Mouse (Mus musculus): ENCODE results near the gene Kctd3. TPM values are rescaled to one million over a fixed set of nuclear protein-coding genes. Genes with fewer than 3 reads are reported as not detected.
A peak's percentile ranks its signal among the peaks of the same experiment; 100 is the strongest.

Gene Kctd3
- polyA plus RNA-seq (2014; fragmentation: Nextera tagmentation; extraction: Ambion mirVana), result 28.5 and 34.1 TPM in 2 replicates

- peak within 1 kb of the TSS; percentile 98 for H3K4me3 ChIP-seq (ENCODE audit: low read depth, low read length)
- no peaks in the 10 kb centered on the region for H3K9me3 ChIP-seq (ENCODE audit: control insufficient read depth, low read length)
- peak; percentile 91 for ATAC-seq (ENCODE audit: low read depth)
- peak; percentile 97 for DNase-seq (ENCODE audit: low spot score)
- H3K27ac ChIP-seq (replicated peaks; ENCODE audit: low read depth, low read length), result peak within 1 kb of the TSS; percentile 55; the same call in 1 of the 2 replicates
- H3K36me3 ChIP-seq (ENCODE audit: control insufficient read depth, insufficient read depth, low read length), result peaks cover 15% of the 10 kb centered on the region; the same call in 1 of the 2 replicates
- peak within 1 kb of the TSS; percentile 96 for H3K4me2 ChIP-seq (ENCODE audit: low read depth, low read length)
- H3K4me1 ChIP-seq (ENCODE audit: control insufficient read depth, insufficient read depth, low read length), result peaks cover 12% of the 10 kb centered on the region
- WGBS, result 0% methylated on average over 53 of the region's 74 CpGs
- H3K27me3 ChIP-seq (replicated peaks; ENCODE audit: control insufficient read depth, insufficient read depth, low read length), result no peaks in the 10 kb centered on the region
- peak within 1 kb of the TSS; percentile 96 for H3K9ac ChIP-seq (ENCODE audit: low read depth, low read length)
Observed at GRCm38 (mm10) chr1:189007239-189007979, at the start of gene Kctd3. Gene Kctd3, minus strand, starts transcription at chr1:189007841.

- no peak overlapping the region for H3K27ac ChIP-seq (replicated peaks; ENCODE audit: low read depth, low read length)
- no peak overlapping the region for H3K9ac ChIP-seq (ENCODE audit: low read depth, low read length)
- 59% methylated on average over 4 of the region's 4 CpGs for WGBS
- H3K36me3 ChIP-seq (ENCODE audit: control insufficient read depth, insufficient read depth, low read length), result no peaks in the 10 kb centered on the region
- H3K9me3 ChIP-seq (ENCODE audit: control insufficient read depth, low read length), result no peaks in the 10 kb centered on the region
- no peak overlapping the region for H3K4me2 ChIP-seq (ENCODE audit: low read depth, low read length)
- ATAC-seq (ENCODE audit: low read depth) (no peak), DNase-seq (ENCODE audit: low spot score) (no peak)
- H3K27me3 ChIP-seq (replicated peaks; ENCODE audit: control insufficient read depth, insufficient read depth, low read length), result no peaks in the 10 kb centered on the region
- no peak overlapping the region for H3K4me3 ChIP-seq (ENCODE audit: low read depth, low read length)
- H3K4me1 ChIP-seq (ENCODE audit: control insufficient read depth, insufficient read depth, low read length), result no peaks in the 10 kb centered on the region
Observed at GRCm38 (mm10) chr1:189057425-189057824, 49.8 kb upstream of the Kctd3 start.

- Histone ChIP-seq H3K4me1 (ENCODE audit: control insufficient read depth, insufficient read depth, low read length) (no peaks in the 10 kb centered on the region), H3K27me3 (replicated peaks; ENCODE audit: control insufficient read depth, insufficient read depth, low read length) (no peaks in the 10 kb centered on the region), H3K9me3 (ENCODE audit: control insufficient read depth, low read length) (no peaks in the 10 kb centered on the region), H3K9ac (ENCODE audit: low read depth, low read length) (no peak overlapping the region), H3K4me3 (ENCODE audit: low read depth, low read length) (no peak overlapping the region), H3K36me3 (ENCODE audit: control insufficient read depth, insufficient read depth, low read length) (no peaks in the 10 kb centered on the region), H3K27ac (replicated peaks; ENCODE audit: low read depth, low read length) (no peak overlapping the region), H3K4me2 (ENCODE audit: low read depth, low read length) (no peak overlapping the region)
- ATAC-seq (ENCODE audit: low read depth) (no peak), DNase-seq (ENCODE audit: low spot score) (peak; percentile 57)
- WGBS, result 43% methylated on average over 2 of the region's 2 CpGs
Observed at GRCm38 (mm10) chr1:189055933-189056332, 48.3 kb upstream of the Kctd3 start.

GRCm38 (mm10) chr1:189054941-189055551, 47.4 kb upstream of the Kctd3 start:
- Histone ChIP-seq H3K36me3 (ENCODE audit: control insufficient read depth, insufficient read depth, low read length) (no peaks in the 10 kb centered on the region), H3K9me3 (ENCODE audit: control insufficient read depth, low read length) (no peaks in the 10 kb centered on the region), H3K4me2 (ENCODE audit: low read depth, low read length) (no peak overlapping the region), H3K27ac (replicated peaks; ENCODE audit: low read depth, low read length) (no peak overlapping the region), H3K4me1 (ENCODE audit: control insufficient read depth, insufficient read depth, low read length) (no peaks in the 10 kb centered on the region), H3K4me3 (ENCODE audit: low read depth, low read length) (no peak overlapping the region), H3K9ac (ENCODE audit: low read depth, low read length) (no peak overlapping the region), H3K27me3 (replicated peaks; ENCODE audit: control insufficient read depth, insufficient read depth, low read length) (no peaks in the 10 kb centered on the region)
- DNase-seq (ENCODE audit: low spot score) (no peak), ATAC-seq (ENCODE audit: low read depth) (no peak)
- WGBS, result 59% methylated on average over 8 of the region's 8 CpGs

- Histone ChIP-seq H3K27me3 (replicated peaks; ENCODE audit: control insufficient read depth, insufficient read depth, low read length) (no peaks in the 10 kb centered on the region), H3K9ac (ENCODE audit: low read depth, low read length) (no peak overlapping the region), H3K4me2 (ENCODE audit: low read depth, low read length) (no peak overlapping the region)
Observed at GRCm38 (mm10) chr1:189054191-189054590, 46.5 kb upstream of the Kctd3 start.

GRCm38 (mm10) chr1:189052189-189052588, 44.5 kb upstream of the Kctd3 start:
- Histone ChIP-seq H3K36me3 (ENCODE audit: control insufficient read depth, insufficient read depth, low read length) (no peaks in the 10 kb centered on the region), H3K4me1 (ENCODE audit: control insufficient read depth, insufficient read depth, low read length) (no peaks in the 10 kb centered on the region), H3K4me2 (ENCODE audit: low read depth, low read length) (no peak overlapping the region), H3K27ac (replicated peaks; ENCODE audit: low read depth, low read length) (no peak overlapping the region), H3K27me3 (replicated peaks; ENCODE audit: control insufficient read depth, insufficient read depth, low read length) (no peaks in the 10 kb centered on the region), H3K9ac (ENCODE audit: low read depth, low read length) (no peak overlapping the region), H3K4me3 (ENCODE audit: low read depth, low read length) (no peak overlapping the region), H3K9me3 (ENCODE audit: control insufficient read depth, low read length) (no peaks in the 10 kb centered on the region)
- DNase-seq (ENCODE audit: low spot score) (no peak), ATAC-seq (ENCODE audit: low read depth) (no peak)
- 70% methylated on average over 4 of the region's 4 CpGs for WGBS

More at GRCm38 (mm10) chr1:189054191-189054590, 46.5 kb upstream of the Kctd3 start:
- ATAC-seq (ENCODE audit: low read depth) (no peak), DNase-seq (ENCODE audit: low spot score) (no peak)
- no peaks in the 10 kb centered on the region for H3K4me1 ChIP-seq (ENCODE audit: control insufficient read depth, insufficient read depth, low read length)
- no peaks in the 10 kb centered on the region for H3K36me3 ChIP-seq (ENCODE audit: control insufficient read depth, insufficient read depth, low read length)
- H3K27ac ChIP-seq (replicated peaks; ENCODE audit: low read depth, low read length), result no peak overlapping the region
- no peaks in the 10 kb centered on the region for H3K9me3 ChIP-seq (ENCODE audit: control insufficient read depth, low read length)
- no peak overlapping the region for H3K4me3 ChIP-seq (ENCODE audit: low read depth, low read length)
- 71% methylated on average over 5 of the region's 5 CpGs for WGBS

GRCm38 (mm10) chr1:189050122-189050521, 42.5 kb upstream of the Kctd3 start:
- WGBS, result 77% methylated on average over 3 of the region's 3 CpGs
- Histone ChIP-seq H3K27ac (replicated peaks; ENCODE audit: low read depth, low read length) (no peak overlapping the region), H3K9ac (ENCODE audit: low read depth, low read length) (no peak overlapping the region), H3K27me3 (replicated peaks; ENCODE audit: control insufficient read depth, insufficient read depth, low read length) (no peaks in the 10 kb centered on the region), H3K9me3 (ENCODE audit: control insufficient read depth, low read length) (no peaks in the 10 kb centered on the region), H3K4me3 (ENCODE audit: low read depth, low read length) (no peak overlapping the region), H3K36me3 (ENCODE audit: control insufficient read depth, insufficient read depth, low read length) (no peaks in the 10 kb centered on the region), H3K4me1 (ENCODE audit: control insufficient read depth, insufficient read depth, low read length) (no peaks in the 10 kb centered on the region), H3K4me2 (ENCODE audit: low read depth, low read length) (no peak overlapping the region)
- no peak for ATAC-seq (ENCODE audit: low read depth)
- DNase-seq (ENCODE audit: low spot score), result no peak

- no peaks in the 10 kb centered on the region for H3K9me3 ChIP-seq (ENCODE audit: control insufficient read depth, low read length)
- no peak overlapping the region for H3K27ac ChIP-seq (replicated peaks; ENCODE audit: low read depth, low read length)
- no peaks in the 10 kb centered on the region for H3K36me3 ChIP-seq (ENCODE audit: control insufficient read depth, insufficient read depth, low read length)
- ATAC-seq (ENCODE audit: low read depth) (no peak), DNase-seq (ENCODE audit: low spot score) (no peak)
- H3K9ac ChIP-seq (ENCODE audit: low read depth, low read length), result no peak overlapping the region
- no peaks in the 10 kb centered on the region for H3K4me1 ChIP-seq (ENCODE audit: control insufficient read depth, insufficient read depth, low read length)
- no peak overlapping the region for H3K4me3 ChIP-seq (ENCODE audit: low read depth, low read length)
- H3K4me2 ChIP-seq (ENCODE audit: low read depth, low read length), result no peak overlapping the region
- WGBS, result 87% methylated on average over 2 of the region's 2 CpGs
- H3K27me3 ChIP-seq (replicated peaks; ENCODE audit: control insufficient read depth, insufficient read depth, low read length), result no peaks in the 10 kb centered on the region
Observed at GRCm38 (mm10) chr1:189048331-189048730, 40.7 kb upstream of the Kctd3 start.
